Mouse (Mus musculus) brain, adult 2 months (tissue): ENCODE results near the gene Tigar.
A peak's percentile ranks its signal among the peaks of the same experiment; 100 is the strongest.

Source experiments
- DNase-seq: peaks from one replicate; pipeline ENCODE4 v3.0.0; 2011; ENCODE audit warnings: low read depth, low spot score

Tigar gene

GRCm38 (mm10) chr6:127109402-127109930 lies at the start of gene Tigar:
Gene Tigar, minus strand, starts transcription at chr6:127109557.
- peak; percentile 98 for DNase-seq

- peak; percentile 29 for DNase-seq
These were observed 48.0 kb upstream of the Tigar start for GRCm38 (mm10) chr6:127157321-127157720.

- no peak for DNase-seq
These were observed 46.1 kb upstream of the Tigar start for GRCm38 (mm10) chr6:127155468-127155867.

GRCm38 (mm10) chr6:127154708-127155268 lies 45.4 kb upstream of the Tigar start:
- DNase-seq, result no peak

GRCm38 (mm10) chr6:127153972-127154707 lies 44.8 kb upstream of the Tigar start:
- no peak for DNase-seq

- DNase-seq, result no peak
These were observed 44.0 kb upstream of the Tigar start for GRCm38 (mm10) chr6:127153296-127153800.

- DNase-seq, result peak; percentile 65
These were observed 43.0 kb upstream of the Tigar start, which contains the start of gene Ccnd2 for GRCm38 (mm10) chr6:127152106-127152951. Gene Ccnd2, minus strand, starts transcription at chr6:127152193.

GRCm38 (mm10) chr6:127151565-127152105 lies 42.3 kb upstream of the Tigar start:
- no peak for DNase-seq

- DNase-seq, result peak; percentile 85
These were observed 41.6 kb upstream of the Tigar start for GRCm38 (mm10) chr6:127150663-127151564.

GRCm38 (mm10) chr6:127149944-127150662 lies 40.7 kb upstream of the Tigar start:
- peak; percentile 61 for DNase-seq

GRCm38 (mm10) chr6:127149303-127149943 lies 40.1 kb upstream of the Tigar start:
- DNase-seq, result no peak

- DNase-seq, result no peak
These were observed 39.4 kb upstream of the Tigar start for GRCm38 (mm10) chr6:127148526-127149302.

GRCm38 (mm10) chr6:127147665-127148064 lies 38.3 kb upstream of the Tigar start:
- DNase-seq, result peak; percentile 84

- no peak for DNase-seq
These were observed 37.1 kb upstream of the Tigar start for GRCm38 (mm10) chr6:127146322-127146947.

- DNase-seq, result no peak
These were observed 36.3 kb upstream of the Tigar start for GRCm38 (mm10) chr6:127145464-127146190.

- no peak for DNase-seq
These were observed 34.4 kb upstream of the Tigar start for GRCm38 (mm10) chr6:127143576-127144288.

GRCm38 (mm10) chr6:127143124-127143520 lies 33.8 kb upstream of the Tigar start:
- no peak for DNase-seq
